Mouse (Mus musculus) kidney, postnatal 10 days (tissue): ENCODE data around the gene Maml2.

Experiments used
- DNase-seq: peaks from one replicate; pipeline ENCODE4 v3.0.0; 2021; ENCODE audit warnings: mixed read lengths

Gene Maml2

GRCm38 (mm10) chr9:13448716-13449115, 151.0 kb downstream of the Maml2 start:
- DNase-seq, result no peak

- no peak for DNase-seq
These were observed 156.9 kb downstream of the Maml2 start for GRCm38 (mm10) chr9:13454651-13455123.

- no peak for DNase-seq
These were observed 157.5 kb downstream of the Maml2 start for GRCm38 (mm10) chr9:13455231-13455630.

- no peak for DNase-seq
These were observed 160.0 kb downstream of the Maml2 start for GRCm38 (mm10) chr9:13457774-13458173.

- DNase-seq, result no peak
These were observed 161.6 kb downstream of the Maml2 start for GRCm38 (mm10) chr9:13459371-13459770.

GRCm38 (mm10) chr9:13460012-13460411, 162.3 kb downstream of the Maml2 start:
- no peak for DNase-seq

- no peak for DNase-seq
These were observed 163.2 kb downstream of the Maml2 start for GRCm38 (mm10) chr9:13460926-13461325.

GRCm38 (mm10) chr9:13465358-13466020, 167.7 kb downstream of the Maml2 start:
- no peak for DNase-seq

- peak; percentile 30 for DNase-seq
These were observed 168.6 kb downstream of the Maml2 start for GRCm38 (mm10) chr9:13466351-13466750.

GRCm38 (mm10) chr9:13466816-13467215, 169.1 kb downstream of the Maml2 start:
- no peak for DNase-seq

- DNase-seq, result peak; percentile 28
These were observed 170.0 kb downstream of the Maml2 start for GRCm38 (mm10) chr9:13467745-13468144.

- DNase-seq, result peak; percentile 17
These were observed 171.0 kb downstream of the Maml2 start for GRCm38 (mm10) chr9:13468778-13469177.

- DNase-seq, result peak; percentile 69
These were observed 172.3 kb downstream of the Maml2 start for GRCm38 (mm10) chr9:13470013-13470412.

- DNase-seq, result no peak
These were observed 177.2 kb downstream of the Maml2 start for GRCm38 (mm10) chr9:13474951-13475350.

GRCm38 (mm10) chr9:13479275-13479674, 181.5 kb downstream of the Maml2 start:
- DNase-seq, result no peak

GRCm38 (mm10) chr9:13483199-13484068, 185.7 kb downstream of the Maml2 start:
- peak; percentile 39 for DNase-seq

- no peak for DNase-seq
These were observed 186.8 kb downstream of the Maml2 start for GRCm38 (mm10) chr9:13484267-13485240.

GRCm38 (mm10) chr9:13485914-13486313, 188.2 kb downstream of the Maml2 start:
- DNase-seq, result no peak

- DNase-seq, result no peak
These were observed 193.3 kb downstream of the Maml2 start for GRCm38 (mm10) chr9:13491107-13491506.

- DNase-seq, result no peak
These were observed 194.3 kb downstream of the Maml2 start for GRCm38 (mm10) chr9:13491854-13492620.

- DNase-seq, result no peak
These were observed 195.1 kb downstream of the Maml2 start for GRCm38 (mm10) chr9:13492807-13493206.

- DNase-seq, result no peak
These were observed 196.0 kb downstream of the Maml2 start for GRCm38 (mm10) chr9:13493746-13494145.
